Mouse (Mus musculus) heart, embryonic 14.5 days (tissue): ENCODE measurements at regions not wholly inside any gene's neighbourhood (a gene's known extent, or its start where the extent isn't known, plus 50 kb on each side); places are given as distances from the start of the nearest gene placed in this dataset.

Source experiments
- ATAC-seq: fragments of 200-750 bp; cut with Nextera tagmentation; 2 replicates; pipeline ENCODE4 v1.8.0; 2017; ENCODE audit warnings: low read depth, moderate TSS enrichment; ENCODE audit not compliant: insufficient number of reproducible peaks, insufficient read depth, low FRiP score
- H3K27ac ChIP-seq, 2 experiments: fragments of 200-500 bp in 1 of 2; fragments of 300-500 bp in 1 of 2; sonication (generic) in 1 of 2; replicated peaks in 1 of 2; 2 replicates each; pipeline ENCODE4 v1.5.1; 2012 to 2014; ENCODE audit warnings: low read depth in 2 of 2, low read length in 2 of 2, control low read depth in 1 of 2, mild to moderate bottlenecking in 1 of 2, mixed read lengths in 1 of 2; ENCODE audit not compliant: control insufficient read depth in 1 of 2, insufficient read depth in 1 of 2
- H3K27me3 ChIP-seq: fragments of 300-500 bp; sonication (generic); 2 replicates; pipeline ENCODE4 v1.6.1; 2014; ENCODE audit warnings: mild to moderate bottlenecking, low read length, control low read depth; ENCODE audit not compliant: control insufficient read depth, insufficient read depth
- H3K36me3 ChIP-seq: fragments of 300-500 bp; sonication (generic); 2 replicates; pipeline ENCODE4 v1.6.1; 2014; ENCODE audit warnings: mild to moderate bottlenecking, control low read depth, low read length, mixed read lengths; ENCODE audit not compliant: control insufficient read depth, insufficient read depth
- H3K4me1 ChIP-seq, 2 experiments: fragments of 200-500 bp in 1 of 2; fragments of 300-500 bp in 1 of 2; sonication (generic) in 1 of 2; 2 replicates each; pipeline ENCODE4 v1.6.1; 2012 to 2014; ENCODE audit warnings: low read length in 2 of 2, control low read depth in 1 of 2, mixed read lengths in 1 of 2; ENCODE audit not compliant: control insufficient read depth in 2 of 2, insufficient read depth in 2 of 2
- H3K4me2 ChIP-seq: fragments of 300-500 bp; sonication (generic); 2 replicates; pipeline ENCODE4 v1.6.1; 2014; ENCODE audit warnings: mild to moderate bottlenecking, low read length
- H3K4me3 ChIP-seq, 2 experiments: fragments of 200-500 bp in 1 of 2; fragments of 300-500 bp in 1 of 2; sonication (generic) in 1 of 2; 2 replicates each; pipeline ENCODE4 v1.5.1; 2012 to 2014; ENCODE audit warnings: low read length in 2 of 2, mild to moderate bottlenecking in 2 of 2, control low read depth in 1 of 2, low read depth in 1 of 2, moderate library complexity in 1 of 2; ENCODE audit not compliant: control insufficient read depth in 1 of 2, insufficient read depth in 1 of 2
- H3K9ac ChIP-seq: fragments of 300-500 bp; sonication (generic); 2 replicates; pipeline ENCODE4 v1.6.1; 2014; ENCODE audit warnings: mild to moderate bottlenecking, low read length
- H3K9me3 ChIP-seq: fragments of 300-500 bp; sonication (generic); 2 replicates; pipeline ENCODE4 v1.6.1; 2016; ENCODE audit warnings: low read length, control low read depth; ENCODE audit not compliant: control insufficient read depth
- WGBS: fragments of 180-500 bp; shearing (Covaris S2); extraction: QIAGEN DNeasy Blood & Tissue Kit; methylation state at CpG from one replicate; pipeline ENCODE4 v1.1.7; 2014; 5-methylcytosine and 5-hydroxymethylcytosine counted together

DNA sequence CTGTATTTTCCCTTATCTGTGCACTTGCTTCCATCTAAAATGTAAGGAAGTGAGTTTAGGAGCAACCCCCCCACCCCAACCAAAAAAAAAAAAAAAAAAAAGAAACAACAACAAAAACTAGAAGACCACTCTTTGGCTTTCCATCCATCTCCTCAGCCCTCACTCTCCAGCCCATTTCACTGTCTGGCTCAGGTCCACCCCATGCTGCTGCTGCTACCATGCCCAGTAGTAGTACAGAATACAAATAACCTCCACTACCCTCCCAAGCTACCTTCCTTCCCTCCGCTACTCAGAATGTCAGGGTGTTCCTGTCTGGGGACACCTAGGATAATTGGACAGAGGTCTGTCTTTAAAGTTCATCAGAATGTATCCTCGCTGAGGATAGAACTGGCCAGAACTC lies 545.2 kb upstream of the Adam5 start:
- no peak overlapping the region for H3K27ac ChIP-seq
- no peak for ATAC-seq
- H3K27me3 ChIP-seq = peaks cover 11% of the 10 kb centered on the region; the same call in 1 of the 2 replicates
- H3K36me3 ChIP-seq = no peaks in the 10 kb centered on the region
- no peak overlapping the region for H3K9ac ChIP-seq
- no peak overlapping the region for H3K4me3 ChIP-seq
- no peaks in the 10 kb centered on the region; a peak in 2 of 4 replicates for H3K4me1 ChIP-seq
- no peaks in the 10 kb centered on the region for H3K9me3 ChIP-seq
- 90% methylated on average over 2 of the region's 2 CpGs for WGBS
- H3K4me2 ChIP-seq = no peak overlapping the region

DNA sequence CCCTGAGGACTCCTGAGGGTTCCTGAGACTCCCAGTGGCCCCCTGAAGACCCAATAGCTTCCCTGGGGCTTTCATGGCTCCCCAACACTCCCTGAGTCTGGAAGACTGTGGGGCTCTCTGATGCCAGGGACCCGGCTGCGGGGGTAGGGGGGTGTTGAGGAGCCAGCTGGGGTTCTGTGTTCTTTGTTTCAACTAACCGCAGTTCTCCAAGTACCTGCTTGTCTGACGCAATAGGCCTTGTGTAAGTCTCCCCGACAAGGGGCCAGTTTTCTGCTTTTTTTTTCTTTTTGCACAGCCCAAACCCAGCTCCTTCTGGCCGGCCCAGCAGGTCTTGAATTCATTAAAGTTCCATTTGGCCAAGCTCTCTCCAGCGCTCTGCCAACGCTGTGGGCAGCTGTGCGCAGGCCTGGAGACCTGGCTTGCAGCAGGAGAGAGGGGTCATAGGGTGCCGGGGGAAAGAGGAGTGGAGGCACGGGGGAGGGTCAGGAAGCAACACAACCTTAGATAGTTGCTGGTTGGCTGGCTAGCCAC lies 544.5 kb upstream of the Adam5 start:
- Histone ChIP-seq H3K36me3 (no peaks in the 10 kb centered on the region), H3K9me3 (no peaks in the 10 kb centered on the region), H3K9ac (no peak overlapping the region), H3K4me1 (no peaks in the 10 kb centered on the region; a peak in 2 of 4 replicates), H3K27me3 (peaks cover 11% of the 10 kb centered on the region; the same call in 1 of the 2 replicates), H3K4me2 (no peak overlapping the region), H3K27ac (no peak overlapping the region), H3K4me3 (no peak overlapping the region)
- ATAC-seq = no peak
- WGBS = 19% methylated on average over 11 of the region's 11 CpGs

DNA sequence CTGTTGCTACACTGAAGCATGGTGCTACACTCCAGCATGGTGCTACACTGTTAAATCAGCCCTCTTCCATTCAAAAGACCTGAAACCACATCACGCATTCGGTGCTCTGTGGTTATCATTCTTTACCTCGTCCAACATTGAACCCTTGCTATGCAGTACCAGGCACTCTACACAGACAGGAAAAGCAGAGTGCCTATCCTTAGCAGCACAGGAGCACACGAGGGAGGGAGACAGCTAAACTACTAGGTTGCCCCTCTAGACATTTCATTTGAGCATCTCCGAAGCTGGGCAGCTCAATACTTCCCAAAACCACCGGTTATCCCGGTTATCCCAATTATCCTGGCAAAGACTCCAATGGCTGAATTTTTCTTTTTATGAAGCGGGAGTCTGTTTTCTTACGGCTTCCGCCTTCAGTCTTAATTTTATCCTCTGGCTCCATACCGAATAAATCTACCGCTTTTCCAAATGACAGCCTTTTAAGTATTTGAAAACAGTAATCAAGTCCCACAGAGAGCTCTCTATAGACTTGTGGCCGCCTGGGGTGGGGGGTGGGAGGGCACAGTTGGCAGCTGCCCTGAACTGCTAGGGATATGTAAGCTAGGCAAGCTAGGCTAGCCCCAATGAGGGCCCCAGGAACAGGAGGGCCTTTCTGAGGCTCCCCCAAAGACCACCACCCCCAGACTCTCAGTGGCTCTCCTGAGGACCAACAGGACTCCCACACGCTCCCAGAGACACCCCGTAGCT lies 543.8 kb upstream of the Adam5 start:
- Histone ChIP-seq H3K4me3 (no peak overlapping the region), H3K27me3 (peaks cover 11% of the 10 kb centered on the region; the same call in 1 of the 2 replicates), H3K27ac (no peak overlapping the region), H3K36me3 (no peaks in the 10 kb centered on the region), H3K4me1 (no peaks in the 10 kb centered on the region; a peak in 2 of 4 replicates), H3K4me2 (no peak overlapping the region), H3K9ac (no peak overlapping the region), H3K9me3 (no peaks in the 10 kb centered on the region)
- no peak for ATAC-seq
- 40% methylated on average over 15 of the region's 15 CpGs for WGBS

DNA sequence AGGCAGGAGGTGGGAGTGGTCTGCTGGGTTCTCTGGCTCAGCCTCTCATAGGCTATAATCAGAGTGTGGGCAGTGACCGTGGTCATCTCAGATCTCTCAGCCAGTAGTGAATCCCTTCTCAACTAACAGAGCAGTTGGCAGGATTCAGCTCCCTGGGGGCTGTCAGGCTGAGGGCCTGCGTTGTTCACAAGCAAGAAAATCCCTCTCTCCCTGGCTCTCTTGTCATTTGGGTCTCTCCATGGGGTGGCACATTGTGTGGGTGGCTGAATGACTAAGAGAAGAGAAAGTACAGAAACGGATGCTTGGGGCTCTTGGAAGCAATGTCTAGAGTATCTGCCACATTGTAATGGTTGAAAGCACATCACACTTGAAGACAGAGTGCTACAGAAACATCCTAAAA lies 542.0 kb upstream of the Adam5 start:
- 0 out of 2 replicates have a peak, but pooled peaks cover 2% of the 10 kb centered on the region for H3K9me3 ChIP-seq
- H3K4me2 ChIP-seq = no peak overlapping the region
- H3K36me3 ChIP-seq = no peaks in the 10 kb centered on the region
- WGBS = 34% methylated on average over 3 of the region's 3 CpGs
- no peak for ATAC-seq
- H3K4me3 ChIP-seq = no peak overlapping the region
- no peak overlapping the region for H3K27ac ChIP-seq
- no peak overlapping the region for H3K9ac ChIP-seq
- H3K27me3 ChIP-seq = peaks cover 7% of the 10 kb centered on the region; the same call in 1 of the 2 replicates
- H3K4me1 ChIP-seq = peaks cover 0 to 3% of the 10 kb centered on the region in 2 experiments; a peak in 3 of 4 replicates

DNA sequence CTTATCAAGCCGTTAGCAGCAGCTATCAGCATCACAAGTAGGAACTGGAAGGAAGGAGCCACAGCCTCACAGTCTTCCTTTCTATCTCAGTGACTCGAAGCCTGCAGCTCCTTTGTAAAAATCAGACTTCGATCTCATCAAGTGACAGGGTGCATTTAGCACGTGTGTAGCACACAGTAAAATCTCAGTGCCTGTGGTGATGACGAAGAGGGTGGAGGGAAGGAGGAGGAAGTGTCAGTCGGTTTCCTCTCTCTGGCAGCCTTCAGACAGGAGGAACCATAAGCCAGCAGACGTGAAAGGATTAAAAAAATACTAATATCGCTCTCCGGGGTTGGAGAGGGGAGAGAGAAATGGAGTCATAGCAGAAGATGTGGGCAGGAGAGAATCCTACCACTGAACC lies 538.5 kb upstream of the Adam5 start:
- H3K9ac ChIP-seq = no peak overlapping the region

DNA sequence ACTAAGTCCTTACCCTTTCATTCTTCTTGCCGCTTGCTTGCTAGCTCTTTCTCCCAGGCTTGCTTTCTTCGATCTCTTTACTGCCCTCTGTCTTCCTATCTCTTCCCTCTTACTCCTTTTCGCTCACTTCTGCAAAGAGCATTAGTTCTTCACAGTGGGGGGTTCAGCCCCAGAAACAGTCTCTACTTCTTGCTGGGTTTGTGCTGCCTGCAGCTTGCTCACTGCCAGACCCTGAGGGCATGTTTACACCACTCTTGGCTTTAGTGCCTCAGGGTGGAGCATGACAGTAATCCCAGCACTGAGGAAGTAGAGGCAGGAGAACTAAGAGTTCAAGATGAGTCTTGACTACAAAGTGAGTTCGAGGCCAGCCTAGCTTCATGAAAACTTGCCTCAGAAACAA lies 538.0 kb upstream of the Adam5 start:
- Histone ChIP-seq H3K27me3 (0 out of 2 replicates have a peak, but pooled peaks cover under 1% of the 10 kb centered on the region), H3K9ac (no peak overlapping the region), H3K36me3 (no peaks in the 10 kb centered on the region), H3K4me1 (peaks cover 0 to 3% of the 10 kb centered on the region in 2 experiments; a peak in 1 of 4 replicates), H3K9me3 (0 out of 2 replicates have a peak, but pooled peaks cover 2% of the 10 kb centered on the region), H3K27ac (no peak overlapping the region), H3K4me3 (no peak overlapping the region), H3K4me2 (no peak overlapping the region)
- ATAC-seq = no peak
- WGBS = 51% methylated on average over 4 of the region's 4 CpGs

More for the DNA sequence above, 538.5 kb upstream of the Adam5 start:
- no peaks in the 10 kb centered on the region for H3K36me3 ChIP-seq
- H3K4me3 ChIP-seq = no peak overlapping the region
- H3K4me1 ChIP-seq = peaks cover 0 to 3% of the 10 kb centered on the region in 2 experiments; a peak in 1 of 4 replicates
- no peak overlapping the region for H3K4me2 ChIP-seq
- H3K9me3 ChIP-seq = 0 out of 2 replicates have a peak, but pooled peaks cover 2% of the 10 kb centered on the region
- H3K27me3 ChIP-seq = 0 out of 2 replicates have a peak, but pooled peaks cover 2% of the 10 kb centered on the region
- no peak for ATAC-seq
- no peak overlapping the region for H3K27ac ChIP-seq
- 24% methylated on average over 9 of the region's 9 CpGs for WGBS

DNA sequence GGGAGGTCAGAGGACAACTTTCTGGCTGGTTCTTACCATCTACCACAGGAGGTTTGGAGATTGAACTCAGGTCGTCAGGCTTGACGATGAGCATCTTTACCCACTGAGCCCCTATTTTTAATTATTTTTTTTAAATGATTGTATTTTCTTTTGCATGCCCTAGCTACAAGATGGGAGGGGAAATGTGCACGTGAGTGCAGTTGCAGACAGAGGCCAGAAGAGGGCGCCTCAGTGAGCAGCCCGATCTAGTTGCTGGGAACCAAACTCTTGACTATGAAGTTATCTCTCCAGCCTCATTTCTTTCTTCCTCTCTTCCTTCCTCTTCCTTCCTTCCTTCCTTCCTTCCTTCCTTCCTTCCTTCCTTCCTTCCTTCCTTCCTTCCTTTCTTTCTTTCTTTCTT lies 537.3 kb upstream of the Adam5 start:
- no peak overlapping the region for H3K27ac ChIP-seq
- WGBS = 86% methylated on average over 5 of the region's 5 CpGs
- peaks cover 0 to 3% of the 10 kb centered on the region in 2 experiments; a peak in 1 of 4 replicates for H3K4me1 ChIP-seq
- H3K27me3 ChIP-seq = no peaks in the 10 kb centered on the region
- H3K36me3 ChIP-seq = no peaks in the 10 kb centered on the region
- no peak for ATAC-seq
- H3K9ac ChIP-seq = no peak overlapping the region
- no peak overlapping the region for H3K4me3 ChIP-seq
- H3K4me2 ChIP-seq = no peak overlapping the region
- 0 out of 2 replicates have a peak, but pooled peaks cover 6% of the 10 kb centered on the region for H3K9me3 ChIP-seq
